Mouse (Mus musculus) MEL (cell line): ENCODE measurements at regions not wholly inside any gene's neighbourhood (a gene's known extent, or its start where the extent isn't known, plus 50 kb on each side); places are given as distances from the start of the nearest gene placed in this dataset.

ENCODE experiments used
- DNase-seq: peaks from one replicate; pipeline ENCODE4 v3.0.0; 2011; ENCODE audit warnings: low read depth, low spot score
- H3K27ac ChIP-seq: 2 replicates; pipeline ENCODE4 v1.5.1; 2012; ENCODE audit warnings: low read depth, mild to moderate bottlenecking, control low read depth, low read length, moderate library complexity; ENCODE audit not compliant: control insufficient read depth
- H3K27me3 ChIP-seq, 2 experiments: fragments of 150-350 bp in 1 of 2; sonication (generic) in 1 of 2; 2 replicates each; pipeline ENCODE4 v1.6.1; 2012; ENCODE audit warnings: low read length in 2 of 2, mild to moderate bottlenecking in 2 of 2, improper control_type of control experiment in 1 of 2, moderate library complexity in 1 of 2; ENCODE audit not compliant: insufficient read depth in 2 of 2, control insufficient read depth in 1 of 2
- H3K36me3 ChIP-seq, 2 experiments: 2 replicates each; pipeline ENCODE4 v1.6.1; 2012 to 2014; ENCODE audit warnings: low read length in 2 of 2, improper control_type of control experiment in 1 of 2, inconsistent platforms in 1 of 2, mild to moderate bottlenecking in 1 of 2; ENCODE audit not compliant: insufficient read depth in 2 of 2, control insufficient read depth in 1 of 2
- H3K4me1 ChIP-seq, 2 experiments: fragments of 150-350 bp in 1 of 2; sonication (generic) in 1 of 2; 2 replicates each; pipeline ENCODE4 v1.6.1; 2012; ENCODE audit warnings: low read length in 2 of 2, improper control_type of control experiment in 1 of 2, mild to moderate bottlenecking in 1 of 2; ENCODE audit not compliant: insufficient read depth in 2 of 2, control insufficient read depth in 1 of 2
- H3K4me3 ChIP-seq, 2 experiments: fragments of 150-350 bp in 1 of 2; sonication (generic) in 1 of 2; 2 replicates each; pipeline ENCODE4 v1.5.1; 2012; ENCODE audit warnings: low read depth in 2 of 2, low read length in 2 of 2, mild to moderate bottlenecking in 2 of 2, moderate library complexity in 2 of 2, control low read depth in 1 of 2, improper control_type of control experiment in 1 of 2; ENCODE audit not compliant: control insufficient read depth in 1 of 2, insufficient read depth in 1 of 2
- H3K79me2 ChIP-seq: 2 replicates; pipeline ENCODE4 v1.6.1; 2012; ENCODE audit warnings: mild to moderate bottlenecking, low read length, moderate library complexity; ENCODE audit not compliant: control insufficient read depth, poor library complexity, insufficient read depth
- H3K9ac ChIP-seq: 2 replicates; pipeline ENCODE4 v1.6.1; 2012; ENCODE audit warnings: low read depth, mild to moderate bottlenecking, control low read depth, low read length, moderate library complexity; ENCODE audit not compliant: control insufficient read depth, poor library complexity, severe bottlenecking
- H3K9me3 ChIP-seq: fragments of 150-350 bp; sonication (generic); replicated peaks from 2 replicates; pipeline ENCODE4 v1.6.1; 2012; ENCODE audit warnings: mild to moderate bottlenecking, low read length, improper control_type of control experiment, moderate library complexity; ENCODE audit not compliant: insufficient read depth
- BHLHE40 ChIP-seq: IDR thresholded peaks from 2 replicates; pipeline ENCODE4 v1.6.1; 2012; ENCODE audit warnings: low read depth, mild to moderate bottlenecking, inconsistent platforms, low read length, improper control_type of control experiment, borderline replicate concordance
- CHD1 ChIP-seq: IDR thresholded peaks from 2 replicates; pipeline ENCODE4 v1.6.1; 2012; ENCODE audit warnings: low read depth, mild to moderate bottlenecking, inconsistent platforms, low read length, improper control_type of control experiment
- CHD2 ChIP-seq: IDR thresholded peaks from 2 replicates; pipeline ENCODE4 v1.6.1; 2011; ENCODE audit warnings: low read length, improper control_type of control experiment
- CTCF ChIP-seq, 3 experiments: IDR thresholded peaks in 2 of 3; conservative IDR thresholded peaks in 1 of 3; 2 replicates each; pipeline ENCODE4 v1.5.1; 2011 to 2012; ENCODE audit warnings: low read length in 3 of 3, low read depth in 2 of 3, mild to moderate bottlenecking in 2 of 3, improper control_type of control experiment in 1 of 3, inconsistent platforms in 1 of 3, mixed read lengths in 1 of 3, moderate library complexity in 1 of 3; ENCODE audit not compliant: control insufficient read depth in 1 of 3, insufficient read depth in 1 of 3, poor library complexity in 1 of 3, severe bottlenecking in 1 of 3
- E2F4 ChIP-seq: IDR thresholded peaks from 2 replicates; pipeline ENCODE4 v1.6.1; 2011; ENCODE audit warnings: low read depth, low read length, improper control_type of control experiment, borderline replicate concordance
- ELF1 ChIP-seq: IDR thresholded peaks from 2 replicates; pipeline ENCODE4 v1.6.1; 2014; ENCODE audit warnings: low read depth, mild to moderate bottlenecking, inconsistent platforms, low read length, improper control_type of control experiment, moderate library complexity
- ETS1 ChIP-seq: IDR thresholded peaks from 2 replicates; pipeline ENCODE4 v1.6.1; 2012; ENCODE audit warnings: low read depth, mild to moderate bottlenecking, inconsistent platforms, low read length, improper control_type of control experiment, moderate library complexity
- MAX ChIP-seq: IDR thresholded peaks from 2 replicates; pipeline ENCODE4 v1.6.1; 2011; ENCODE audit warnings: low read length, improper control_type of control experiment
- MAZ ChIP-seq: IDR thresholded peaks from 2 replicates; pipeline ENCODE4 v1.6.1; 2012; ENCODE audit warnings: low read depth, mild to moderate bottlenecking, inconsistent platforms, low read length, improper control_type of control experiment
- MEF2A ChIP-seq: IDR thresholded peaks from 2 replicates; pipeline ENCODE4 v1.6.1; 2014; ENCODE audit warnings: low read depth, mild to moderate bottlenecking, inconsistent platforms, low read length, improper control_type of control experiment; ENCODE audit not compliant: poor library complexity, insufficient replicate concordance, severe bottlenecking; ENCODE audit errors: extremely low read depth
- MYB ChIP-seq: IDR thresholded peaks from 2 replicates; pipeline ENCODE4 v1.6.1; 2011; ENCODE audit warnings: mild to moderate bottlenecking, low read depth, low read length, improper control_type of control experiment
- MYC ChIP-seq: IDR thresholded peaks from 2 replicates; pipeline ENCODE4 v1.6.1; 2011; ENCODE audit warnings: low read depth, mild to moderate bottlenecking, low read length, improper control_type of control experiment, moderate library complexity
- NELFE ChIP-seq: IDR thresholded peaks from 2 replicates; pipeline ENCODE4 v1.6.1; 2011; ENCODE audit warnings: low read depth, low read length, improper control_type of control experiment
- POLR2A ChIP-seq, 2 experiments: IDR thresholded peaks; 2 replicates each; pipeline ENCODE4 v1.6.1; 2011 to 2012; ENCODE audit warnings: low read length in 2 of 2, mild to moderate bottlenecking in 2 of 2, control low read depth in 1 of 2, improper control_type of control experiment in 1 of 2, low read depth in 1 of 2, moderate library complexity in 1 of 2; ENCODE audit not compliant: control insufficient read depth in 1 of 2, insufficient read depth in 1 of 2, poor library complexity in 1 of 2
- POLR2AphosphoS2 ChIP-seq: IDR thresholded peaks from 2 replicates; pipeline ENCODE4 v1.6.1; 2011; ENCODE audit warnings: low read length, improper control_type of control experiment
- POLR2AphosphoS5 ChIP-seq: IDR thresholded peaks from 2 replicates; pipeline ENCODE4 v1.6.1; 2012; ENCODE audit warnings: low read depth, borderline replicate concordance, mild to moderate bottlenecking, inconsistent platforms, low read length, moderate library complexity, mixed read lengths
- RAD21 ChIP-seq: IDR thresholded peaks from 2 replicates; pipeline ENCODE4 v1.6.1; 2011; ENCODE audit warnings: mild to moderate bottlenecking, low read depth, low read length, improper control_type of control experiment
- SMC3 ChIP-seq: IDR thresholded peaks from 2 replicates; pipeline ENCODE4 v1.6.1; 2011; ENCODE audit warnings: low read depth, low read length, improper control_type of control experiment
- ZC3H11A ChIP-seq: IDR thresholded peaks from 2 replicates; pipeline ENCODE4 v1.6.1; 2012; ENCODE audit warnings: low read depth, mild to moderate bottlenecking, inconsistent platforms, low read length, improper control_type of control experiment
- ZNF384 ChIP-seq: IDR thresholded peaks from 2 replicates; pipeline ENCODE4 v1.6.1; 2012; ENCODE audit warnings: low read depth, mild to moderate bottlenecking, inconsistent platforms, low read length, improper control_type of control experiment

- H3K27me3 ChIP-seq, result peaks cover 28 to 39% of the 10 kb centered on the region in 2 experiments
Observed at GRCm38 (mm10) chr14:54161916-54162315, 92.0 kb downstream of the Dad1 start.

DNA sequence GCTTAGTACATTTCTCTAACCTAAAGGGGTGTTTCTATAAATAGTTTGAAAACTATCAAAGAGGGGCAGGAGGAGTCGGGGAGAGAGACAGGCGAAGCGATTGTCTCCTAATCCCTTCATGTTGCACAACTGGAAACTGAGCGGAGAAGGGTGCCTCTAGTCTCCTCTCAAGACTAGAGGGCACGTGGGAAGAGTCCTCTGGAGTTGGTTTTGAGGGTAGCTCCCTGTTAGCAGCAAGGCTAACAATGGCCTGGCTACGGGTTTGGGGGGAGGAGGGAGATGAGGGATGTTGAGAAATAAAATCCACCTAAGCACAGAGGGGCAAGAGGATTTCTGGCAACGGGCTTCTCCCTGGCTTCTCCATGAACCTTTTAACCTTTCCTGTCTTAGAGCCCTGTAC, 92.7 kb downstream of the Dad1 start:
- Histone ChIP-seq H3K27ac (no peak overlapping the region), H3K79me2 (no peaks in the 10 kb centered on the region), H3K9me3 (no peaks in the 10 kb centered on the region), H3K36me3 (no peaks in the 10 kb centered on the region), H3K9ac (no peak overlapping the region), H3K4me1 (no peaks in the 10 kb centered on the region), H3K4me3 (no peak overlapping the region), H3K27me3 (peaks cover 31 to 39% of the 10 kb centered on the region in 2 experiments)
- TF ChIP-seq CHD2, result no peak
- TF ChIP-seq MYB, result no peak
- TF ChIP-seq E2F4, result no peak
- no peak for TF ChIP-seq MEF2A
- TF ChIP-seq POLR2AphosphoS2, result no peak
- no peak for TF ChIP-seq MAX
- no peak for TF ChIP-seq ZNF384
- TF ChIP-seq ETS1, result no peak
- no peak for TF ChIP-seq MAZ
- TF ChIP-seq CTCF (IDR thresholded peaks at IDR 0.05 in 2 of 3, conservative IDR thresholded peaks at IDR 0.05 in 1 of 3; ENCODE audit: control insufficient read depth in 1 of 3, insufficient read depth in 1 of 3, low read depth in 2 of 3, low read length in 3 of 3, poor library complexity in 1 of 3, severe bottlenecking in 1 of 3), result no peak
- no peak for TF ChIP-seq RAD21
- TF ChIP-seq CHD1, result no peak
- TF ChIP-seq NELFE, result no peak
- no peak for TF ChIP-seq ZC3H11A
- TF ChIP-seq SMC3, result no peak
- TF ChIP-seq ELF1, result no peak
- DNase-seq, result no peak

More at GRCm38 (mm10) chr14:54161916-54162315, 92.0 kb downstream of the Dad1 start:
- H3K27ac ChIP-seq, result no peak overlapping the region
- TF ChIP-seq MYB (no peak), POLR2AphosphoS5 (no peak), BHLHE40 (no peak), MYC (no peak), POLR2A (IDR thresholded peaks at IDR 0.05; ENCODE audit: control insufficient read depth in 1 of 2, insufficient read depth in 1 of 2, low read depth in 1 of 2, low read length in 2 of 2, poor library complexity in 1 of 2) (no peak), MAZ (no peak)
- TF ChIP-seq, all 39 proteins: peak for 0
- H3K79me2 ChIP-seq, result no peaks in the 10 kb centered on the region
- DNase-seq, result no peak
- H3K9me3 ChIP-seq, result no peaks in the 10 kb centered on the region
- no peaks in the 10 kb centered on the region for H3K4me1 ChIP-seq
- H3K9ac ChIP-seq, result no peak overlapping the region
- no peak overlapping the region for H3K4me3 ChIP-seq
- no peaks in the 10 kb centered on the region for H3K36me3 ChIP-seq
